ENCODE assay signal across 23 mouse cellular contexts in genomic region chr17:48726460-48726859, GRCm38 (mm10).
DNase-seq lines count a peak whose midpoint lies in the region; ATAC-seq and TF ChIP-seq lines count a peak whose summit lies in the region.
"Had no signal": no experiment of that assay in that cellular context is flagged by ENCODE, and none has a peak within 500 bp of the region (broad histone marks: within the 10 kb centered on the region; RNA-seq: fewer than 3 reads in every experiment).

No protein-coding gene starts in this region.

- no peak for TF ChIP-seq EP300 in heart, postnatal 0 days (IDR thresholded peaks at IDR 0.05; ENCODE audit: low read depth)
- TF ChIP-seq EP300 in heart, adult 2 months (IDR thresholded peaks at IDR 0.05; ENCODE audit: insufficient read depth, low read depth, low read length): no peak

- no peak for TF ChIP-seq POLR2A in heart, adult 2 months (IDR thresholded peaks at IDR 0.05; ENCODE audit: insufficient read depth, low read depth, low read length)

- no peak overlapping the region for H3K4me2 ChIP-seq in heart, embryonic 12.5 days
- no peak overlapping the region for H3K4me2 ChIP-seq in heart, embryonic 15.5 days
- H3K4me2 ChIP-seq in heart, postnatal 0 days (ENCODE audit: low read depth, low read length): no peak overlapping the region
- H3K4me2 ChIP-seq in neural tube, embryonic 15.5 days: no peak overlapping the region
- H3K4me2 ChIP-seq: embryonic facial prominence, embryonic 13.5 days; embryonic facial prominence, embryonic 15.5 days; forebrain, embryonic 12.5 days had no signal

- H3K4me3 ChIP-seq in heart, embryonic 12.5 days: no peak overlapping the region
- no peak overlapping the region for H3K4me3 ChIP-seq in heart, embryonic 15.5 days
- H3K4me3 ChIP-seq in heart, postnatal 0 days (ENCODE audit: low read depth, low read length): no peak overlapping the region
- H3K4me3 ChIP-seq in heart, adult 2 months: no peak overlapping the region
- H3K4me3 ChIP-seq in neural tube, embryonic 15.5 days (replicated peaks): no peak overlapping the region
- H3K4me3 ChIP-seq: embryonic facial prominence, embryonic 13.5 days; embryonic facial prominence, embryonic 15.5 days; erythroblast, embryonic 14.5 days; forebrain, embryonic 10.5 days; forebrain, embryonic 12.5 days had no signal

- intact Hi-C loops in heart, adult 2 months (cut with DNase I): no loop called here

- 9% methylated on average over 3 of the region's 3 CpGs for WGBS in heart, embryonic 12.5 days
- 17% methylated on average over 3 of the region's 3 CpGs for WGBS in heart, embryonic 15.5 days
- 24% methylated on average over 3 of the region's 3 CpGs for WGBS in heart, postnatal 0 days
- WGBS in heart, adult 2 months: 14% methylated on average over 3 of the region's 3 CpGs
- WGBS in neural tube, embryonic 15.5 days: 73% methylated on average over 3 of the region's 3 CpGs

- H3K9me3 ChIP-seq in heart, embryonic 12.5 days (replicated peaks): no peaks in the 10 kb centered on the region
- no peaks in the 10 kb centered on the region for H3K9me3 ChIP-seq in heart, embryonic 15.5 days (replicated peaks)
- H3K9me3 ChIP-seq in heart, postnatal 0 days (replicated peaks; ENCODE audit: control insufficient read depth, low read length): no peaks in the 10 kb centered on the region
- no peaks in the 10 kb centered on the region for H3K9me3 ChIP-seq in neural tube, embryonic 15.5 days (replicated peaks)
- H3K9me3 ChIP-seq: embryonic facial prominence, embryonic 13.5 days; embryonic facial prominence, embryonic 15.5 days; forebrain, embryonic 10.5 days; forebrain, embryonic 12.5 days had no signal

- peak; percentile 70 for ATAC-seq in heart, embryonic 12.5 days (ENCODE audit: insufficient number of reproducible peaks, low FRiP score)
- ATAC-seq in heart, embryonic 15.5 days (replicated peaks; ENCODE audit: insufficient number of reproducible peaks, insufficient read depth, low FRiP score, low read depth): peak; percentile 51; the same call in 1 of the 2 replicates
- ATAC-seq in heart, postnatal 0 days (ENCODE audit: insufficient read depth, low read depth): peak; percentile 36
- ATAC-seq in neural tube, embryonic 15.5 days (ENCODE audit: low FRiP score): no peak
- ATAC-seq: forebrain, embryonic 14.5 days had no signal

- no peak for DNase-seq in heart, adult 9 months (ENCODE audit: low spot score in 2 of 2)
- no peak for DNase-seq in heart, postnatal 4 days
- DNase-seq in heart, postnatal 0 days (ENCODE audit: low spot score): no peak
- DNase-seq in heart, adult 2 months: no peak
- DNase-seq: adrenal gland, adult 2 months; adrenal gland, postnatal 10 days; adrenal gland, postnatal 25 days; cerebellum, adult 11 months; cerebellum, adult 18-20 months; cerebellum, adult 8-10 months; cerebellum, adult 9-11 months; cerebellum, postnatal 14 days; cerebellum, postnatal 36 days; embryo, embryonic 11 days had no signal

- H3K9ac ChIP-seq in heart, embryonic 12.5 days: no peak overlapping the region
- H3K9ac ChIP-seq in heart, embryonic 15.5 days: no peak overlapping the region
- H3K9ac ChIP-seq in heart, postnatal 0 days (replicated peaks; ENCODE audit: low read depth, low read length): no peak overlapping the region
- no peak overlapping the region for H3K9ac ChIP-seq in heart, adult 2 months (ENCODE audit: low read depth, low read length)
- no peak overlapping the region for H3K9ac ChIP-seq in neural tube, embryonic 15.5 days (replicated peaks)
- H3K9ac ChIP-seq: embryonic facial prominence, embryonic 13.5 days; embryonic facial prominence, embryonic 15.5 days; forebrain, embryonic 12.5 days had no signal

- peaks cover 14% of the 10 kb centered on the region for H3K4me1 ChIP-seq in heart, embryonic 12.5 days (replicated peaks)
- peaks cover 11% of the 10 kb centered on the region for H3K4me1 ChIP-seq in heart, embryonic 15.5 days (replicated peaks)
- H3K4me1 ChIP-seq in heart, postnatal 0 days (ENCODE audit: control insufficient read depth, insufficient read depth): no peaks in the 10 kb centered on the region
- H3K4me1 ChIP-seq in heart, adult 2 months (ENCODE audit: control insufficient read depth, insufficient read depth, low read length): no peaks in the 10 kb centered on the region
- H3K4me1 ChIP-seq in neural tube, embryonic 15.5 days: peaks cover 11% of the 10 kb centered on the region
- H3K4me1 ChIP-seq: embryonic facial prominence, embryonic 13.5 days; embryonic facial prominence, embryonic 15.5 days had no signal

- no peak for TF ChIP-seq CTCF in heart, postnatal 0 days (IDR thresholded peaks at IDR 0.05; ENCODE audit: low read depth)
- no peak for TF ChIP-seq CTCF in heart, adult 2 months (IDR thresholded peaks at IDR 0.05)

- H3K27ac ChIP-seq in heart, embryonic 12.5 days (ENCODE audit: poor library complexity, severe bottlenecking): no peak overlapping the region
- H3K27ac ChIP-seq in heart, embryonic 15.5 days: no peak overlapping the region
- no peak overlapping the region for H3K27ac ChIP-seq in heart, postnatal 0 days (ENCODE audit: low read depth)
- H3K27ac ChIP-seq in heart, adult 2 months: no peak overlapping the region
- no peak overlapping the region for H3K27ac ChIP-seq in neural tube, embryonic 15.5 days (replicated peaks)
- H3K27ac ChIP-seq: embryonic facial prominence, embryonic 13.5 days; embryonic facial prominence, embryonic 15.5 days; forebrain, embryonic 10.5 days; forebrain, embryonic 12.5 days had no signal

- no peaks in the 10 kb centered on the region for H3K36me3 ChIP-seq in heart, embryonic 12.5 days
- H3K36me3 ChIP-seq in heart, embryonic 15.5 days: no peaks in the 10 kb centered on the region
- H3K36me3 ChIP-seq in heart, postnatal 0 days (replicated peaks; ENCODE audit: control insufficient read depth, insufficient read depth, low read length): no peaks in the 10 kb centered on the region
- H3K36me3 ChIP-seq in heart, adult 2 months (ENCODE audit: control insufficient read depth, insufficient read depth, low read length): no peaks in the 10 kb centered on the region
- H3K36me3 ChIP-seq in neural tube, embryonic 15.5 days: no peaks in the 10 kb centered on the region
- H3K36me3 ChIP-seq: embryonic facial prominence, embryonic 13.5 days; embryonic facial prominence, embryonic 15.5 days; forebrain, embryonic 10.5 days; forebrain, embryonic 12.5 days had no signal

- H3K79me2 ChIP-seq in heart, adult 2 months (replicated peaks; ENCODE audit: control insufficient read depth, insufficient read depth, low read length): no peaks in the 10 kb centered on the region

- H3K27me3 ChIP-seq in heart, embryonic 12.5 days (replicated peaks): peaks cover 37% of the 10 kb centered on the region
- H3K27me3 ChIP-seq in heart, embryonic 15.5 days: no peaks in the 10 kb centered on the region; the same call in 1 of the 2 replicates
- H3K27me3 ChIP-seq in heart, postnatal 0 days (ENCODE audit: control insufficient read depth, insufficient read depth, low read length): no peaks in the 10 kb centered on the region
- H3K27me3 ChIP-seq in heart, adult 2 months (ENCODE audit: control insufficient read depth, insufficient read depth, low read length): no peaks in the 10 kb centered on the region
- no peaks in the 10 kb centered on the region for H3K27me3 ChIP-seq in neural tube, embryonic 15.5 days (replicated peaks)
- H3K27me3 ChIP-seq: embryonic facial prominence, embryonic 13.5 days; embryonic facial prominence, embryonic 15.5 days; forebrain, embryonic 12.5 days had no signal
